Mouse (Mus musculus) heart, embryonic 16.5 days (tissue): ENCODE measurements around the gene Mtcl1. TPM values are rescaled to one million over a fixed set of nuclear protein-coding genes. Genes with fewer than 3 reads are reported as not detected.

Source experiments
- ATAC-seq: fragments of 200-750 bp; cut with Nextera tagmentation; replicated peaks from 2 replicates; pipeline ENCODE4 v1.8.0; 2017; ENCODE audit warnings: moderate number of reproducible peaks; ENCODE audit not compliant: insufficient read depth, low FRiP score; ENCODE audit errors: extremely low read depth
- H3K27ac ChIP-seq: fragments of 300-500 bp; sonication (generic); 2 replicates; pipeline ENCODE4 v1.5.1; 2014; ENCODE audit warnings: mild to moderate bottlenecking, low read length, control low read depth, moderate library complexity
- H3K27me3 ChIP-seq: fragments of 300-500 bp; sonication (generic); 2 replicates; pipeline ENCODE4 v1.6.1; 2014; ENCODE audit warnings: low read length, mixed read lengths; ENCODE audit not compliant: control insufficient read depth, insufficient read depth
- H3K36me3 ChIP-seq: fragments of 300-500 bp; sonication (generic); 2 replicates; pipeline ENCODE4 v1.6.1; 2014; ENCODE audit not compliant: control insufficient read depth, insufficient read depth
- H3K4me1 ChIP-seq: fragments of 300-500 bp; sonication (generic); 2 replicates; pipeline ENCODE4 v1.6.1; 2014; ENCODE audit warnings: low read length, mixed read lengths; ENCODE audit not compliant: control insufficient read depth, insufficient read depth
- H3K4me2 ChIP-seq: fragments of 300-500 bp; sonication (generic); 2 replicates; pipeline ENCODE4 v1.6.1; 2014; ENCODE audit warnings: low read depth, mild to moderate bottlenecking, control low read depth, low read length
- H3K4me3 ChIP-seq: fragments of 300-500 bp; sonication (generic); 2 replicates; pipeline ENCODE4 v1.5.1; 2014; ENCODE audit warnings: mild to moderate bottlenecking, control low read depth, low read length
- H3K9ac ChIP-seq: fragments of 300-500 bp; sonication (generic); 2 replicates; pipeline ENCODE4 v1.6.1; 2014; ENCODE audit warnings: low read length, control low read depth
- H3K9me3 ChIP-seq: fragments of 300-500 bp; sonication (generic); replicated peaks from 2 replicates; pipeline ENCODE4 v1.6.1; 2016; ENCODE audit warnings: low read length; ENCODE audit not compliant: control insufficient read depth
- WGBS: fragments of 180-500 bp; shearing (Covaris S2); extraction: QIAGEN DNeasy Blood & Tissue Kit; methylation state at CpG from one replicate; pipeline ENCODE4 v1.1.7; 2014; 5-methylcytosine and 5-hydroxymethylcytosine counted together
- polyA plus RNA-seq: library from polyadenylated mRNA; unstranded; fragments of >200 nt; fragmentation: Nextera tagmentation; extraction: Ambion mirVana; gene quantifications from 2 replicates; pipeline ENCODE4 v1.2.1, GENCODE M21; 2015

Gene Mtcl1
- polyA plus RNA-seq, 1 experiment from 2014 or later, result 1.9 TPM

DNA sequence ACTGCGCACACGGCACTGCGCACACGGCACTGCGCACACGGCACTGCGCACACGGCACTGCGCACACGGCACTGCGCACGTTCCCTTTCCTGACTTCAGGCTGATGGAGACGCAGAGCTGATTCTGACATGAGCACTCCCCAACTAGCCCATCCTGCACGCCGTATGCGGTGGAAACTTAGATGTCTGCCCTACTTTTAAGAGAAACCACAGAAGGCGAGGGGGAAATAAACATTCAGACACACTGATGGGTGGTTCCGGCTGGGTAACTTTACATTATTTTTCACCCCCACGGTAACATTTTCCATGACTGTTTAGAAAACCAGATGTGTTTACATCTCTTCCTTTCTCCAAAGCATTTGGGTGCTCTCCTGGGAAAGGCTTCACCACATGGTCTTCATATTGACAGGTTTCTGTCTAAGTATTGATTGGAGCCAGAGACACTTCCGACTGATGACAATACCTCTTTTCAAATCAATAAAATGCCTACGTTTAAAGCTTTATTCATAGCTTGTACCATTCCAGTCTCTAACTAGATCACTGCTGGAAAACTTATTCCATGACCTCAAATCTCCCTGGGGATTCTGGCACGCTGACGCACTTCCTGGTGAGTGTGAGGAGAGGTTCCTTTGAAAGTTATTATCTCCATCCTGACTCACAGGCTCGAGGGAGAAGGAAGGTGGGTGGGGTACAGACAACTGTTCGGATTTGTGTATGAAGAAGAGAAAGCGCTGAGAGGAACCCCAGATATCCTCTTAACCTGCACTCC, 84.8 kb downstream of the Mtcl1 start:
- no peak overlapping the region; the same call in 1 of the 2 replicates for H3K4me2 ChIP-seq
- no peaks in the 10 kb centered on the region for H3K4me1 ChIP-seq
- no peak overlapping the region for H3K4me3 ChIP-seq
- H3K27ac ChIP-seq, result 0 out of 2 replicates have a peak overlapping the region, but pooled peaks have one; percentile 4
- H3K9ac ChIP-seq, result no peak overlapping the region
- no peak for ATAC-seq
- no peaks in the 10 kb centered on the region for H3K36me3 ChIP-seq
- no peaks in the 10 kb centered on the region for H3K27me3 ChIP-seq
- H3K9me3 ChIP-seq, result no peaks in the 10 kb centered on the region
- 72% methylated on average over 23 of the region's 26 CpGs for WGBS

DNA sequence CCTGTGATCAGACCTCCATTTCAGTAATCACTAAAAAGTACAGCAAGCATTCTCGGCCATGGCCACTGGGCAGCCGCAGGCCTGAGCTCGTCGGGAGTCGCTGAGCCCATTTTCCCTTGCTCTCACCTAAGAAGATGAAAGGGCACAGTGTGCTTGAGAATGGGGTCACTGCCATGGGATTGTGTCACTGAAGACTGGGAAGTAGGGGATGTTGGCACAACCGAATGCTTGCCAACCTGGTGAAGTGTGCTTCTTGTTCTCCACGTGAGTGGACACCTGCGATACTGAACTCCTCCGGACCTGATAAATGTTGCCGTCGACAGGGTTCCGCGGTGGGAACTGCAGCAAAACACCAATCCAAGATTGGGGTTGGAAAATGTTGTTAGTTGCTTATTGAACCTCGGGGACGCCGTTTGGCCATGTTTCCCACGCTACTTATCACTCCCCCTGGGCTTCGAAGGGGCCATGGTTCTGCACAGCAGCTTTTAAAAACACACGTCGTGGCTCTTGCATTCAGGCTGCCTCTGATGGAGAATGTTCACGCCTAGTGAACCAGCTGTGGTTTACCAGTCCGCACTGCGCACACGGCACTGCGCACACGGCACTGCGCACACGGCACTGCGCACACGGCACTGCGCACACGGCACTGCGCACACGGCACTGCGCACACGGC, 85.6 kb downstream of the Mtcl1 start:
- no peak for ATAC-seq

DNA sequence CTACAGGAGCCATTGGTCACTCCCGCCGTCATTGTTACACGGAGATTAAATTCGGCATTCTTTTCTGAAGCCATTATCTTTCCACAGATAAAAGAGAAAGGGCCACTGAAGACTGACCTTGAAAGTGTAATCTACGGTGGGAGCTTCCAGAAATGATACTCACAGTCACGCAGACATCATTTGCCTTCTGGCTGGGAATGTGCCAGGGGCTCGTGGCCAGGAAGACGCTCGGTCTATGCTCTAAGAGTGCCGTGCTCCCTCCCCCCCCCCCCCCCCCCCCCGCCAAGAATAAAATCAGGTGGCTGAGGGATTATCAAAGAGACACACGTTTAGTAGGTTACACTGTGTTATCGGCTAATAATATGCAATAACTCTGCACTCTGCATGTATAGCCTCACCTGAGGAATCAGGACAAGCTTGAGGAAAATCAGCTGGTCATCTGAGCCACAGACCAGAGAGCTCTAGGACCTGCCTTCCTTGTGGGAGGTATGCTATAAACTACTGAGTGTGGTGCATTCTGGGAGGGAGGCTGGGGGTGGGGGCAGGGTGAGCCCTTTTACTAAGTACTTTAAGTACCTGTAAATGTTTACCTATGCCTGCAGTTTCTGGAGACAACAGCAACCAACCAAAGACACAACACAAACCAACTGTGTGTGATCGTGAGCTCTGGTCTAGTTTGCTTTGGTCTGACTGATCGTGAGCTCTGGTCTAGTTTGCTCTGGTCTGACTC, 87.1 kb downstream of the Mtcl1 start:
- H3K27me3 ChIP-seq, result no peaks in the 10 kb centered on the region
- no peaks in the 10 kb centered on the region for H3K9me3 ChIP-seq
- H3K9ac ChIP-seq, result no peak overlapping the region
- WGBS, result 46% methylated on average over 15 of the region's 15 CpGs
- H3K36me3 ChIP-seq, result no peaks in the 10 kb centered on the region
- no peak overlapping the region for H3K4me3 ChIP-seq
- no peak overlapping the region for H3K27ac ChIP-seq
- H3K4me1 ChIP-seq, result peaks cover 4% of the 10 kb centered on the region; the same call in 1 of the 2 replicates
- H3K4me2 ChIP-seq, result no peak overlapping the region
- ATAC-seq, result no peak

More for the DNA sequence above, 85.6 kb downstream of the Mtcl1 start:
- Histone ChIP-seq H3K27me3 (no peaks in the 10 kb centered on the region), H3K9ac (no peak overlapping the region), H3K9me3 (no peaks in the 10 kb centered on the region), H3K4me2 (no peak overlapping the region), H3K36me3 (no peaks in the 10 kb centered on the region), H3K4me3 (no peak overlapping the region), H3K27ac (no peak overlapping the region), H3K4me1 (no peaks in the 10 kb centered on the region)
- WGBS, result 86% methylated on average over 30 of the region's 36 CpGs

DNA sequence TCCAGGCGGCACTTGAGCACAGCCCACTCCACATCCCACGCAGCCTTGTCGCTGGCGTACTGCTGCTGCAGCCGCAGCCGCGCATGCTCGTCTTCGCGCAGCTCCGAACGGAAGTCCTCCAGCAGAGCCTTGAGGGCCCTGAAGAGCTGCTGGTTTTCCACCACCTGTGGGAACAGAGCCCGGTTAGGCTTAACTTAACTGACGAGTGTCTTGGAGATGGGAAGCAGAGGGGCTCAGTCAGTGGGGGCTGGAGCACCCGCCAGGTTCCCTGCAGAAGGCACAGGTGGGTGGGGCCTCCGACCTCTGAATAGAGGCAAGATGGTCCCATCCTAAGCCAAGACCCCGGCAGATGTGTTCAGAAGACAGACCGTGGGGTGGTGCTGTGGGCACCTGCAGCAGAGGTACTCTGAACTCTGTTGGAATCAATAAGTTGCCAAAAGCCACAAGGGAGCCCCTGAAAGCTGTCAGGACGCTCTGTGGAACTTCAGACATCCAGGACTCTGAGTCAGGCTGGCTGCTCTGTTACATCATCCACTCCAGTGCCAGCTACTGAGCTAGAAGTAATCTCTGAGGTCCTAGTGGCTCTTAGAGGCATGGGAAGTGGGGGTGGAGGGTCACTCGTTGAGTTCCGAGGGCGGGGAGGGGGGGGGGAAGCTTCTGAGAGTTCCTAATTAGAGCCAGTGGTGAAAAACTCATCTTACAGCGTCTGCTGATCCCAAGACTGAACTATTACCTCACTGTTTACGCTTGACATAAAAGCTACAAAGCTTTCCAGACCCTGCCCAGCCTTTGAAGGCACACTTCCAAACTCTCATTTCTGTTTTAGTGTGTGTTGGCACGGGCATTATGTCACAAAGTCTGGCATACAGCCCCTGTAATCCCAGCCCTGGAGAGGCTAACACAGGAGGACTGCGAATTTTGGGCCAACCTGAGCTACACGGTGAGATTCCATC, 91.2 kb downstream of the Mtcl1 start:
- no peak for ATAC-seq
- Histone ChIP-seq H3K9me3 (no peaks in the 10 kb centered on the region), H3K27me3 (no peaks in the 10 kb centered on the region), H3K36me3 (no peaks in the 10 kb centered on the region), H3K4me1 (peaks cover 4% of the 10 kb centered on the region; the same call in 1 of the 2 replicates), H3K27ac (no peak overlapping the region), H3K4me2 (no peak overlapping the region), H3K9ac (no peak overlapping the region), H3K4me3 (no peak overlapping the region)
- 62% methylated on average over 27 of the region's 27 CpGs for WGBS

DNA sequence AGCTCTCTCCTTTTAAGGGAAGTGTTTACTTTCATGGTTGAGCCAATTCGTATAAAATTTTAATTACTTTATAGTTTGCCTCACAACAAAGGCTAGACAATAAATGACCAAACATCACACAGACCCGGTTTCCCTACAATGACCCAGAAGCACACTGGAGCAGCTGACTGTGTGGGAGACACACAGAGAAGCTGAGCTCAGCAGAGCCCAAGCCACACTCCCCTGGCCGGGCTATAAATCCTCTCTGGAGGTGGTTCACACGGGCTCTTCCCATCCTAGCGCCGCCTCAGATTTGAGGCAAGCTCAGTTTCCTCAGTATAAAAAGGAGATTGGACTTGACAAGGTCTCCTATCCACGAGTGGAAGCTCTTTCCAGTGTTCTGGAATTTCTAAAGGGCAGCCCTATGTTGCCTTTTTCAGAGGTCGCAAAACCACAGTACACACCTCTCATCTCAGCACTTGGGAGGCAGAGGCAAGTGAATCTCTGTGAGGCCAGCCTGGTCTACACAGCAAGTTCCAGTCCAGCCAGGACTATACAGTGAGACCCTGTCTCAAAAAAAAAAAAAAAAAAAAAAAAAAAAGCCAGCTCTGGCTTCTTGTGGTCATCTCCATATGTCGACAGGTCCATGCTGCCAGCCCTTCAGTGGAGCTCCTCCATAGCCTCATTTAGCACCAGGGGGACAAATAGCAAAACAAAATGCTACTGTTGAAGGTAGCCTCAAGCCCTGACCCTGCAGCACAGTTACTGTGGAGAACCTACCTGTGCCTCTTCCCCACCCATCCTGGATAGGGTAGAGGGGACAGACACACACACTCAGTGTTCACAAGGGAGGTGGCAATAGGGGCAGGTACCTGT, 92.2 kb downstream of the Mtcl1 start:
- H3K9ac ChIP-seq, result no peak overlapping the region
- 74% methylated on average over 9 of the region's 9 CpGs for WGBS
- no peak overlapping the region for H3K4me3 ChIP-seq
- no peak overlapping the region for H3K4me2 ChIP-seq
- no peak for ATAC-seq
- no peaks in the 10 kb centered on the region for H3K36me3 ChIP-seq
- no peaks in the 10 kb centered on the region for H3K27me3 ChIP-seq
- H3K4me1 ChIP-seq, result peaks cover 4% of the 10 kb centered on the region; the same call in 1 of the 2 replicates
- no peak overlapping the region for H3K27ac ChIP-seq
- no peaks in the 10 kb centered on the region for H3K9me3 ChIP-seq

DNA sequence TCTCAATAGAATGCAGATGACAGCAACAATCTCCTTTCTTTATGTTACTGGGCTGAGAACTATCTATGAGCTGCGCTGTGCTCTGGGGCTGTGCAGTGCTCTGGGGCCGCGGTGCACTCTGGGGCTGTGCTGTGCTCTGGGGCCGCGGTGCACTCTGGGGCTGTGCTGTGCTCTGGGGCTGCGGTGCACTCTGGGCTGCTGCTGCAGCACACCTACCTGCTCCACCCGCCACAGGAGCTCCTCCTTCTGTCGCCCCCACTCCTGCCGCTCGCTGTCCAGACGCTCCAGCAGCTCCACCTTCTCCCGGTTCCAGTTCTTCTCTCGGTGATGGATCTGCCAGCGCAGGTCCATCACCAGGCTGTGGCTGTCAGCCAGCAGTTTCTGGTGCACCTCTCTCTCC, 95.6 kb downstream of the Mtcl1 start:
- H3K4me1 ChIP-seq, result peaks cover 4% of the 10 kb centered on the region; the same call in 1 of the 2 replicates
- no peaks in the 10 kb centered on the region for H3K36me3 ChIP-seq
- WGBS, result 78% methylated on average over 14 of the region's 14 CpGs
- no peak for ATAC-seq
- no peaks in the 10 kb centered on the region for H3K27me3 ChIP-seq
- no peaks in the 10 kb centered on the region for H3K9me3 ChIP-seq
- H3K4me3 ChIP-seq, result no peak overlapping the region
- no peak overlapping the region for H3K4me2 ChIP-seq
- H3K9ac ChIP-seq, result no peak overlapping the region
- no peak overlapping the region for H3K27ac ChIP-seq

DNA sequence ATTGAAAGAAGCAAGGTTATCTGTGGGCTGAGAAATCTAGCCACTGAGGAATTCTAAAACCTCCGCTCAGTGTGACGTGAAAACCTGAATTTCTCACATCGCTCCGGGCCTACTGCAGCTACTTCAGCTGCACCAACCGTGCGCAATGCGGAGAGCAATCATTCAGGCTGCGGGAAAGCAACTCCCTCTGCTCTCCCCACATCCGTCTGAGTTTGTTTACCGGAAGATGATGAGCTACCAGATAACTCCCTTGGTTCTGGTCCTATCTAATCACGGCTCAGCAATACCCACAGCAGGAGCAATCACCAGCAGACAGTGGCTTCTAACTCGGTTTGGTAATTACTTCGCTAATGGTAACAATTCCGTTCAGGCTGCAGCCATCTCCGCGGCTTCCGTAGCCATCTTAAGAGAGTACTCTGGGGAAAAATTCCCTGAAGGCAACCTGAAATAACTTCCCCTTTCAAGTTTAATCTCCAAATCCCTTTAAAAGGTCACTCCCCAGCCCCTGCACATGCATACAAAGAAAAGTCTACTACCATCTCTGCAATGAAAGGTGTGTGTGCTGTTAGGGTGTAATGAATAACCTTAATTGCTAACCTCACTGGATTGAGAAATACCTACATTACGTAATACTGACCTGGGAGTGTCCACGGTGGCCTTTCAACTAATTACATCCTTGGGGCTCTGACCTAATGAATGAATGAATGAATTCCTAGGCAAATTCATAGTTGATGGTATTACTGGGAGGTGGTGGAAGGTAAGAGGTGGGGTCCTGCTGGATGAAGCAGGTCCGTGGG, 96.5 kb downstream of the Mtcl1 start:
- no peak for ATAC-seq
- H3K4me1 ChIP-seq, result no peaks in the 10 kb centered on the region; the same call in 1 of the 2 replicates
- H3K27ac ChIP-seq, result no peak overlapping the region
- H3K4me2 ChIP-seq, result 0 out of 2 replicates have a peak overlapping the region, but pooled peaks have one; percentile 24
- no peak overlapping the region for H3K9ac ChIP-seq
- H3K36me3 ChIP-seq, result no peaks in the 10 kb centered on the region
- WGBS, result 45% methylated on average over 20 of the region's 20 CpGs
- H3K27me3 ChIP-seq, result no peaks in the 10 kb centered on the region
- no peaks in the 10 kb centered on the region for H3K9me3 ChIP-seq
- H3K4me3 ChIP-seq, result no peak overlapping the region
